Mouse (Mus musculus): Measurements from ENCODE around the gene Gm38392. TPM values are rescaled to one million over a fixed set of nuclear protein-coding genes. Genes with fewer than 3 reads are reported as not detected.

The Gm38392 gene
- total and polyA plus RNA-seq, 2 experiments from 2014 or later: not detected

DNA sequence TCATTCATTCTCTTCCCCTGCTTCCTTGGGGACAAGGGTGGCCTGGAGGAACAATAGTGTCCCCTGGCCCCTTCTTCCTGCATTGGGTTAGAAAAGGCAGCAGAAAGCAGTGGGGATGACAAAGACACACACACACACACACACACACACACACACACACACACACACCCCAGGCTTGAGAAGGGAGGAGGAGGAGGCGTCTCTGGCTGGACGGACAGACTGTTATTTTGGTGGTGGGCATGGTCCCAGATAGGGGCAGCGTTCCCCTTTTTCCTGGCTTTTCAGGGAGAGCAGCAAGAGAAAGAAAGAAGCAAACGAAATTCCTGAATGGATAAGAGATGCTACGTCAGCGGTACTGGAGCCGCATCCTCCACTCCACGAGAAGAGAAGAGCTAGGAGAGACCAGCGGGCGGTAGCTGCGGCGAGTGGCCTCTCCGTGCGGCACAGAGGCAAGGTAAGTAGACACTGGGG lies 80.1 kb downstream of the Gm38392 start:
- no peaks in the 10 kb centered on the region for H3K9me3 ChIP-seq (replicated peaks; ENCODE audit: control insufficient read depth, low read length)
- ATAC-seq (ENCODE audit: insufficient read depth, low read depth) (no peak), DNase-seq (ENCODE audit: low spot score) (no peak)
- no peaks in the 10 kb centered on the region for H3K4me1 ChIP-seq (ENCODE audit: control insufficient read depth, insufficient read depth)
- no peak overlapping the region for H3K4me2 ChIP-seq (ENCODE audit: low read depth, low read length)
- H3K27ac ChIP-seq (ENCODE audit: low read depth): no peak overlapping the region
- H3K36me3 ChIP-seq (replicated peaks; ENCODE audit: control insufficient read depth, insufficient read depth, low read length): no peaks in the 10 kb centered on the region
- TF ChIP-seq EP300 (IDR thresholded peaks at IDR 0.05; ENCODE audit: low read depth) (no peak), CTCF (IDR thresholded peaks at IDR 0.05; ENCODE audit: low read depth) (no peak)
- H3K27me3 ChIP-seq (ENCODE audit: control insufficient read depth, insufficient read depth, low read length): peaks cover 100% of the 10 kb centered on the region
- H3K9ac ChIP-seq (replicated peaks; ENCODE audit: low read depth, low read length): no peak overlapping the region
- no peak overlapping the region for H3K4me3 ChIP-seq (ENCODE audit: low read depth, low read length)
- WGBS: 2% methylated on average over 14 of the region's 14 CpGs

DNA sequence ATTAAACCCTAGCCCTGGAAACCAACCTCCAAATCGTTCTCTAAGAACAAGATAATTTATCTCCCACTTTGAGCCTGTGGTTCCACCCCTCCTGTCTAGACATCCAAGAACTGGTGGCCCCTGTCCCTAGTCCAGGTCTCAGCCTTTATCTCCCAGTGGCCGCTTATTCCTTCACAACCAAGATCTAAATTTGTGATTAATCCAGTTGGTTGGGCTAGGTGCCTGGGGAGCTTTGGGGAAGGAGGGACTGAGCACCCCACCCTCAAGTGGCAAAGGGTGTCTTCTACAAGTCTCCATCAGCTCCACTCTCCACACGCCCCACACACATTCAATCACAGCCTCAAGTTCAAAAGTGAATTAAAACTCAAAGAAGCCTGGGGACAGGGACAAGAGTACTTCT lies 80.5 kb downstream of the Gm38392 start:
- 4% methylated on average over 3 of the region's 3 CpGs for WGBS
- TF ChIP-seq CTCF (IDR thresholded peaks at IDR 0.05; ENCODE audit: low read depth) (no peak), EP300 (IDR thresholded peaks at IDR 0.05; ENCODE audit: low read depth) (no peak)

DNA sequence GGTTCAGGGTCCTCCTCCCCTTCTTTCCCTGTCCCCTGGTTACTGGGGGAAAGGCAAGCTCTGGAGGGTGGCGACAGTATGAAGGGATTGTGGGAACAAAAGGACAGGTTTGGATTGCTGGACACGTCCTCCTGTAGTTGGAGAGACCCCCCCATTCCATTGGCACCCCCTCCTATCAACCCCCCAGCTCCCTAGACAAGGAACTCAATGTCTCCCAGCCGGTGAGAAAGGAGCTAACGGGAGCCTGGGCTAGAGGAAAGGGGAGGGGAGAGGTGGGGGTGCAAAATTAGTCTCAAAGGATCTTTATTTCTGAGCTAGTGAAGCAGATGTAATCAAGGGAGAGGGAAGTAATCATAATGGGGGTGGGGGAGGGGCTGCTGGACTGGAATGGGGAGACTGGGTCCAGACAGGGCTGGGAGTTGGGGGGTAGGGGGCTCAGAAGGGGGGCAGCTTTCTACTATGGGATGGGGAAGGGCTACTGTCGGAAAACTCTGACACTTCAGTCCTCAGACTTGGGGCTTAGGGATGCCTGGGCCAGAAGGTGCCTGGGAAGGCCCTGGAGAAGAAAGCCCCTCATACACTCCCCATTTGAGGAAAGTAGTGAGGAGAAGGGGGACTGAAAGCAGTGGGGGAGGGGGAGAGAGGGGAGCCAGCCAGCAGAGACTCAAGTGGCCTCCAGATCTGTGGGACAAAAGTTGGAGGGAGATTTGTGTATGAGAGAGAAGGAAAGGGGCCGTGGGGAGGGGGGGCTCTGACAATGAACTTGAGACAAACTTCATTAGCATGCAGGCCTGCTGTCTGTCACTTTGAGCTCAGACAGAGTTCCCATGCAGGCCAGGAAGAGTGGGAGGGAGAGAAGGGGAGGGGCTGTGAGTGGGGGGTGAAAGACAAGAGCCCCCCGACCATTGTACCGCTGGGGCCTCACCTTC lies 81.2 kb downstream of the Gm38392 start:
- no peaks in the 10 kb centered on the region for H3K36me3 ChIP-seq (replicated peaks; ENCODE audit: control insufficient read depth, insufficient read depth, low read length)
- no peak overlapping the region for H3K27ac ChIP-seq (ENCODE audit: low read depth)
- no peaks in the 10 kb centered on the region for H3K9me3 ChIP-seq (replicated peaks; ENCODE audit: control insufficient read depth, low read length)
- no peak for DNase-seq (ENCODE audit: low spot score)
- H3K27me3 ChIP-seq (ENCODE audit: control insufficient read depth, insufficient read depth, low read length): peaks cover 100% of the 10 kb centered on the region
- no peak overlapping the region for H3K9ac ChIP-seq (replicated peaks; ENCODE audit: low read depth, low read length)
- no peak for ATAC-seq (ENCODE audit: insufficient read depth, low read depth)
- no peak overlapping the region for H3K4me2 ChIP-seq (ENCODE audit: low read depth, low read length)
- 3% methylated on average over 8 of the region's 8 CpGs for WGBS
- TF ChIP-seq EP300 (IDR thresholded peaks at IDR 0.05; ENCODE audit: low read depth) (no peak), CTCF (IDR thresholded peaks at IDR 0.05; ENCODE audit: low read depth) (no peak)
- H3K4me1 ChIP-seq (ENCODE audit: control insufficient read depth, insufficient read depth): peaks cover 3% of the 10 kb centered on the region; the same call in 1 of the 2 replicates
- H3K4me3 ChIP-seq (ENCODE audit: low read depth, low read length): no peak overlapping the region

More for the DNA sequence above, 80.5 kb downstream of the Gm38392 start:
- Histone ChIP-seq H3K9me3 (replicated peaks; ENCODE audit: control insufficient read depth, low read length) (no peaks in the 10 kb centered on the region), H3K4me3 (ENCODE audit: low read depth, low read length) (no peak overlapping the region), H3K27ac (ENCODE audit: low read depth) (no peak overlapping the region), H3K4me2 (ENCODE audit: low read depth, low read length) (no peak overlapping the region), H3K9ac (replicated peaks; ENCODE audit: low read depth, low read length) (no peak overlapping the region), H3K27me3 (ENCODE audit: control insufficient read depth, insufficient read depth, low read length) (peaks cover 100% of the 10 kb centered on the region), H3K4me1 (ENCODE audit: control insufficient read depth, insufficient read depth) (no peaks in the 10 kb centered on the region), H3K36me3 (replicated peaks; ENCODE audit: control insufficient read depth, insufficient read depth, low read length) (no peaks in the 10 kb centered on the region)
- DNase-seq (ENCODE audit: low spot score) (no peak), ATAC-seq (ENCODE audit: insufficient read depth, low read depth) (no peak)

DNA sequence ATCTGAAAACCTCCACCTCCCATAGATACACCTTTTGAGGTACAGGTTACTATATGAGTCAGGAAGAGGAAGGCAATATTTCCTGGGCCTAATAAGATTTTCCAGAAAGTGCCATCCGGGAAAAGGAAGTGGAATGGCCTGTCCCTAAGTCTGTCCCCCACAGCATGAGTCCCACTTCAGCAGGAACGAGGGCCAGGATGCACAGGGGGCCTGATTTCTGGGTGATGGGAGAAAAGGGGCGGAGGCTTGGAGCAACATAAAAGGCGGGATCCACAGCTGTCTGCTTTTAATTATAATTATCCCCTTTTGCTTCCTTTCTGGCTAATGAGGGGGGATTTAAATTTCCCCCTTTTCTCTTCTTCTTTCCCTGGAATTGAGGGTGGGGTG lies 81.8 kb downstream of the Gm38392 start:
- Histone ChIP-seq H3K9me3 (replicated peaks; ENCODE audit: control insufficient read depth, low read length) (no peaks in the 10 kb centered on the region), H3K36me3 (replicated peaks; ENCODE audit: control insufficient read depth, insufficient read depth, low read length) (no peaks in the 10 kb centered on the region), H3K9ac (replicated peaks; ENCODE audit: low read depth, low read length) (no peak overlapping the region), H3K27me3 (ENCODE audit: control insufficient read depth, insufficient read depth, low read length) (peaks cover 100% of the 10 kb centered on the region), H3K27ac (ENCODE audit: low read depth) (no peak overlapping the region), H3K4me2 (ENCODE audit: low read depth, low read length) (no peak overlapping the region), H3K4me3 (ENCODE audit: low read depth, low read length) (no peak overlapping the region), H3K4me1 (ENCODE audit: control insufficient read depth, insufficient read depth) (peaks cover 8% of the 10 kb centered on the region)
- ATAC-seq (ENCODE audit: insufficient read depth, low read depth): no peak
- TF ChIP-seq EP300 (IDR thresholded peaks at IDR 0.05; ENCODE audit: low read depth): no peak
- no peak for TF ChIP-seq CTCF (IDR thresholded peaks at IDR 0.05; ENCODE audit: low read depth)
- WGBS: 13% methylated on average over 4 of the region's 4 CpGs
- DNase-seq (ENCODE audit: low spot score): no peak

DNA sequence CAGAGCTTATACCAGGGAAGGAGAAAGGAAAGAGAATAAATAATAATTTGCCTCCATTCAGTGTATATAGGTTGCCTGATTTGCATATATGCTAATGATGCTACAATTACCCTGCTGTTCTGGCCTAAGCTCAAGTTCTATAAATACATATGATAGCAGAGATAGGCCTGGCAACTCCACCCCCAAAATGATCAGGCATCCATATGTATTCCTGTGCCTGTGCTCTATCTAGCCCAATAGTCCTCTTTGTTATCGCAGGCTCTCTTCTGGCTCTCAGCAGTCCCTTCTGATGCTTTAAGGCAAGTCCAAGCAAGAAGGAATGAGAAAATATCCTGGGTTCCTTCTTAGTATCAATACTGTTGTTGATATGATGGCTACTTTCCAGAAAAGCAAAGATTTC lies 82.3 kb downstream of the Gm38392 start:
- Histone ChIP-seq H3K4me2 (ENCODE audit: low read depth, low read length) (no peak overlapping the region), H3K4me1 (ENCODE audit: control insufficient read depth, insufficient read depth) (peaks cover 8% of the 10 kb centered on the region), H3K9ac (replicated peaks; ENCODE audit: low read depth, low read length) (no peak overlapping the region), H3K27ac (ENCODE audit: low read depth) (no peak overlapping the region), H3K4me3 (ENCODE audit: low read depth, low read length) (no peak overlapping the region), H3K36me3 (replicated peaks; ENCODE audit: control insufficient read depth, insufficient read depth, low read length) (no peaks in the 10 kb centered on the region), H3K9me3 (replicated peaks; ENCODE audit: control insufficient read depth, low read length) (no peaks in the 10 kb centered on the region), H3K27me3 (ENCODE audit: control insufficient read depth, insufficient read depth, low read length) (peaks cover 100% of the 10 kb centered on the region)
- TF ChIP-seq EP300 (IDR thresholded peaks at IDR 0.05; ENCODE audit: low read depth) (no peak), CTCF (IDR thresholded peaks at IDR 0.05; ENCODE audit: low read depth) (no peak)
- no peak for ATAC-seq (ENCODE audit: insufficient read depth, low read depth)
- 27% methylated on average over 1 of the region's 1 CpGs for WGBS
- no peak for DNase-seq (ENCODE audit: low spot score)

Measured in heart, postnatal 0 days (tissue).